Mouse (Mus musculus) kidney, postnatal 0 days (tissue): ENCODE data around the gene Glt1d1. TPM values are rescaled to one million over a fixed set of nuclear protein-coding genes. Genes with fewer than 3 reads are reported as not detected.

Source experiments
- ATAC-seq: fragments of 200-750 bp; cut with Nextera tagmentation; replicated peaks from 2 replicates; pipeline ENCODE4 v1.8.0; 2017; ENCODE audit warnings: low read depth, moderate number of reproducible peaks, moderate TSS enrichment, moderate library complexity; ENCODE audit not compliant: low FRiP score
- DNase-seq: peaks from one replicate; pipeline ENCODE4 v3.0.0-alpha.2; 2016; ENCODE audit warnings: low spot score
- H3K27ac ChIP-seq: fragments of 300-500 bp; sonication (generic); 2 replicates; pipeline ENCODE4 v1.5.1; 2014; ENCODE audit warnings: mild to moderate bottlenecking
- H3K27me3 ChIP-seq: fragments of 300-500 bp; sonication (generic); 2 replicates; pipeline ENCODE4 v1.6.1; 2014; ENCODE audit warnings: low read length, mixed read lengths; ENCODE audit not compliant: insufficient read depth
- H3K36me3 ChIP-seq: fragments of 300-500 bp; sonication (generic); 2 replicates; pipeline ENCODE4 v1.6.1; 2014; ENCODE audit warnings: low read length, mixed read lengths; ENCODE audit not compliant: insufficient read depth
- H3K4me1 ChIP-seq: fragments of 300-500 bp; sonication (generic); replicated peaks from 2 replicates; pipeline ENCODE4 v1.6.1; 2014; ENCODE audit warnings: antibody characterized with exemption, low read length, mixed read lengths; ENCODE audit not compliant: insufficient read depth
- H3K4me2 ChIP-seq: fragments of 300-500 bp; sonication (generic); 2 replicates; pipeline ENCODE4 v1.6.1; 2014; ENCODE audit warnings: mild to moderate bottlenecking, low read length, moderate library complexity, mixed read lengths
- H3K4me3 ChIP-seq: fragments of 300-500 bp; sonication (generic); replicated peaks from 2 replicates; pipeline ENCODE4 v1.5.1; 2014; ENCODE audit warnings: low read depth, low read length
- H3K9ac ChIP-seq: fragments of 300-500 bp; sonication (generic); 2 replicates; pipeline ENCODE4 v1.6.1; 2014; ENCODE audit warnings: low read depth, low read length
- H3K9me3 ChIP-seq: fragments of 300-500 bp; sonication (generic); replicated peaks from 2 replicates; pipeline ENCODE4 v1.6.1; 2016; ENCODE audit warnings: low read length, inconsistent platforms, mixed read lengths
- CTCF ChIP-seq: IDR thresholded peaks from 2 replicates; pipeline ENCODE4 v1.5.1; 2016; ENCODE audit warnings: antibody characterized with exemption, low read depth, mild to moderate bottlenecking, moderate library complexity
- WGBS: fragments of 180-500 bp; shearing (Covaris S2); extraction: QIAGEN DNeasy Blood & Tissue Kit; methylation state at CpG from one replicate; pipeline ENCODE4 v1.1.7; 2014; 5-methylcytosine and 5-hydroxymethylcytosine counted together
- polyA plus RNA-seq: library from polyadenylated mRNA; unstranded; fragments of >200 nt; fragmentation: Nextera tagmentation; extraction: Ambion mirVana; gene quantifications from 2 replicates; pipeline ENCODE4 v1.2.1, GENCODE M21; 2015

Gene Glt1d1
- polyA plus RNA-seq, 1 experiment from 2014 or later: 0.46 TPM

- no peak for TF ChIP-seq CTCF
- H3K27ac ChIP-seq: no peak overlapping the region
- H3K9ac ChIP-seq: no peak overlapping the region
- no peaks in the 10 kb centered on the region for H3K4me1 ChIP-seq
- DNase-seq (peak; percentile 73), ATAC-seq (no peak)
- WGBS: 24% methylated on average over 20 of the region's 20 CpGs
- no peaks in the 10 kb centered on the region for H3K27me3 ChIP-seq
- H3K36me3 ChIP-seq: no peaks in the 10 kb centered on the region
- H3K9me3 ChIP-seq: no peaks in the 10 kb centered on the region
- no peak overlapping the region for H3K4me3 ChIP-seq
- H3K4me2 ChIP-seq: peak overlapping the region; percentile 8; the same call in 1 of the 2 replicates
These were observed 119.4 kb downstream of the Glt1d1 start for GRCm38 (mm10) chr5:127751262-127751975.

- no peak overlapping the region for H3K4me2 ChIP-seq
- TF ChIP-seq CTCF: no peak
- no peak overlapping the region for H3K27ac ChIP-seq
- DNase-seq: no peak
- no peaks in the 10 kb centered on the region for H3K36me3 ChIP-seq
- no peak overlapping the region for H3K9ac ChIP-seq
- WGBS: 80% methylated on average over 4 of the region's 4 CpGs
- no peaks in the 10 kb centered on the region for H3K27me3 ChIP-seq
- no peaks in the 10 kb centered on the region for H3K4me1 ChIP-seq
- ATAC-seq: no peak
- no peaks in the 10 kb centered on the region for H3K9me3 ChIP-seq
- no peak overlapping the region for H3K4me3 ChIP-seq
These were observed 123.5 kb downstream of the Glt1d1 start for GRCm38 (mm10) chr5:127755594-127755993.

- H3K27ac ChIP-seq: no peak overlapping the region
- no peaks in the 10 kb centered on the region for H3K9me3 ChIP-seq
- no peak for ATAC-seq
- H3K4me3 ChIP-seq: no peak overlapping the region
- WGBS: 80% methylated on average over 3 of the region's 3 CpGs
- TF ChIP-seq CTCF: no peak
- H3K27me3 ChIP-seq: no peaks in the 10 kb centered on the region
- no peaks in the 10 kb centered on the region for H3K4me1 ChIP-seq
- H3K9ac ChIP-seq: no peak overlapping the region
- DNase-seq: no peak
- H3K4me2 ChIP-seq: no peak overlapping the region
- no peaks in the 10 kb centered on the region for H3K36me3 ChIP-seq
These were observed 123.9 kb downstream of the Glt1d1 start for GRCm38 (mm10) chr5:127756011-127756410.

- H3K36me3 ChIP-seq: no peaks in the 10 kb centered on the region
- no peak overlapping the region for H3K9ac ChIP-seq
- H3K9me3 ChIP-seq: no peaks in the 10 kb centered on the region
- no peak for ATAC-seq
- no peak for DNase-seq
- H3K27ac ChIP-seq: no peak overlapping the region
- 82% methylated on average over 4 of the region's 4 CpGs for WGBS
- peak; percentile 56 for TF ChIP-seq CTCF
- no peak overlapping the region for H3K4me3 ChIP-seq
- no peaks in the 10 kb centered on the region for H3K27me3 ChIP-seq
- no peaks in the 10 kb centered on the region for H3K4me1 ChIP-seq
- H3K4me2 ChIP-seq: no peak overlapping the region
These were observed 124.8 kb downstream of the Glt1d1 start for GRCm38 (mm10) chr5:127756671-127757423.

GRCm38 (mm10) chr5:127758576-127758975 lies 126.5 kb downstream of the Glt1d1 start:
- H3K27me3 ChIP-seq: no peaks in the 10 kb centered on the region
- ATAC-seq (no peak), DNase-seq (no peak)
- 83% methylated on average over 4 of the region's 4 CpGs for WGBS
- no peak overlapping the region for H3K27ac ChIP-seq
- no peak for TF ChIP-seq CTCF
- no peaks in the 10 kb centered on the region for H3K9me3 ChIP-seq
- H3K4me2 ChIP-seq: no peak overlapping the region
- H3K9ac ChIP-seq: no peak overlapping the region
- H3K36me3 ChIP-seq: no peaks in the 10 kb centered on the region
- no peaks in the 10 kb centered on the region for H3K4me1 ChIP-seq
- no peak overlapping the region for H3K4me3 ChIP-seq

Other genes starting within 250 kb of the Glt1d1 start
- gene Slc15a4, start 635 bp downstream of the Glt1d1 start, polyA plus RNA-seq: 15.4 and 16.2 TPM in 2 replicates